Mouse (Mus musculus): ENCODE measurements around the gene Ddx49. TPM values are rescaled to one million over a fixed set of nuclear protein-coding genes. Genes with fewer than 3 reads are reported as not detected.

Ddx49 gene
- polyA plus RNA-seq, 1 experiment: 33.4 TPM

DNA sequence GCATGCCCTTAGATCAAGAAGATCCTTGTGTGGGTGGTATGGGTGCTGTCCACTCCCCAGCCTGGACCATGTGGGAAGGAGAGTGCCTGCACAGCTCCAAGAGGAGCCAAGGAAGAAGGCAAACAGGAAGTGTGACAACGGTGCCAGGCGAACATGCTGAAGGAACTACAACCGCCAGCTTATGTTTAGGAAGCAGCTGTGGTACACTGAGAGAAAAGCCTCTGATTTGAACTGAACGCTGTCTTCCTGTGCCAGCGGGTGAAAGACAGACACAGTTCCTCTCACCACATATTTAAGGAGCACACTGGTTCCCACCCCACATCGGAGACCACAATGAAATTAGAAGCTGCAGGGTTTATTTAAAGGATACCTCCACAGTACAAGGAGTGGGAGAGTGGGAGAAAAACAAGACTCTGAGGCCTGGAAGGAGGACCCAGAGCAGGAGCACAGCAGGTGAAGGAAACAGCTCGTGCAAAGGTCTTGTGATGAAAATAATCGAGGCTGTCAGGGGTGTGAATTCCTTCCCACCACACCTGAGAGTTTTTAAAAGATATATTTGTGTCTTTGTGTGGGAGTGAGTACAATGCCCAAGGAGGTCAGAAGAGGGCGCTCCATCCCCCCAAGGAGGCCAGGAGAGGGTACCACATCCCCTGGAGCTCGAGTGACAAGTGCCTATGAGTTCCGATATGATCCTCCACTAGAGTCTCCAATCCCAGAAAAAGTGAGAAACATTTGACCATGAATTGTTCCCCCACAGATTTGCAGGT lies 33.3 kb downstream of the Ddx49 start:
- Histone ChIP-seq H3K4me1 (ENCODE audit: control insufficient read depth, insufficient read depth, low read length) (peaks cover 3% of the 10 kb centered on the region; the same call in 1 of the 2 replicates), H3K27ac (ENCODE audit: control insufficient read depth, insufficient read depth, low read depth, low read length, poor library complexity) (no peak overlapping the region), H3K4me3 (replicated peaks; ENCODE audit: control insufficient read depth, low read depth, low read length) (no peak overlapping the region)
- 8% methylated on average over 11 of the region's 11 CpGs for WGBS
- TF ChIP-seq POLR2A (IDR thresholded peaks at IDR 0.05; ENCODE audit: borderline replicate concordance, control insufficient read depth, low read depth, low read length): no peak
- peak; percentile 31; the same call in 1 of the 2 replicates for TF ChIP-seq CTCF (IDR thresholded peaks at IDR 0.05; ENCODE audit: control insufficient read depth, insufficient read depth, low read length)

- WGBS: 57% methylated on average over 5 of the region's 5 CpGs
- Histone ChIP-seq H3K4me3 (replicated peaks; ENCODE audit: control insufficient read depth, low read depth, low read length) (no peak overlapping the region), H3K27ac (ENCODE audit: control insufficient read depth, insufficient read depth, low read depth, low read length, poor library complexity) (no peak overlapping the region), H3K4me1 (ENCODE audit: control insufficient read depth, insufficient read depth, low read length) (peaks cover 2% of the 10 kb centered on the region; the same call in 1 of the 2 replicates)
- TF ChIP-seq POLR2A (IDR thresholded peaks at IDR 0.05; ENCODE audit: borderline replicate concordance, control insufficient read depth, low read depth, low read length) (no peak), CTCF (IDR thresholded peaks at IDR 0.05; ENCODE audit: control insufficient read depth, insufficient read depth, low read length) (no peak)
Observed at GRCm38 (mm10) chr8:70268311-70268710, 34.0 kb downstream of the Ddx49 start.

DNA sequence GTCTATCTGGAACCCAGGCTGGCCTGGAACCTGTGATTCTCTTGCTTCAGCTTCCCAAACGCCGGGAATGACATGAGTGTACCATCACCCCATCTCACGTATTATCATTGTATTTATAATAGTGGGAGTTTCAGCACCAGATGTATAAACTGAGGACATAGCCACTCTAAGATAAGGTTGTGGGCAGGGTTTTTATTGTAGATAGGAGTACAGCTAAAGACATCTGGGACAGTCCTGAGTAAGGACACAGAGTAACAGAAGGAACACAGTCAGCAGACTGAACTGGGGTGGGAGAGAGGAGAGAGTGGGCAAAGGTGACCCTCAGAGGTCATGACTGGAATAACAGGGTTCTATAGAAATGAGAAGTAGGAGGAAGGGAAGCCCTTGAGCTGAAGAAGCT lies 34.6 kb downstream of the Ddx49 start:
- WGBS: 64% methylated on average over 3 of the region's 3 CpGs
- Histone ChIP-seq H3K4me3 (replicated peaks; ENCODE audit: control insufficient read depth, low read depth, low read length) (no peak overlapping the region), H3K27ac (ENCODE audit: control insufficient read depth, insufficient read depth, low read depth, low read length, poor library complexity) (no peak overlapping the region), H3K4me1 (ENCODE audit: control insufficient read depth, insufficient read depth, low read length) (peaks cover 2% of the 10 kb centered on the region; the same call in 1 of the 2 replicates)
- TF ChIP-seq POLR2A (IDR thresholded peaks at IDR 0.05; ENCODE audit: borderline replicate concordance, control insufficient read depth, low read depth, low read length): no peak
- TF ChIP-seq CTCF (IDR thresholded peaks at IDR 0.05; ENCODE audit: control insufficient read depth, insufficient read depth, low read length): no peak

DNA sequence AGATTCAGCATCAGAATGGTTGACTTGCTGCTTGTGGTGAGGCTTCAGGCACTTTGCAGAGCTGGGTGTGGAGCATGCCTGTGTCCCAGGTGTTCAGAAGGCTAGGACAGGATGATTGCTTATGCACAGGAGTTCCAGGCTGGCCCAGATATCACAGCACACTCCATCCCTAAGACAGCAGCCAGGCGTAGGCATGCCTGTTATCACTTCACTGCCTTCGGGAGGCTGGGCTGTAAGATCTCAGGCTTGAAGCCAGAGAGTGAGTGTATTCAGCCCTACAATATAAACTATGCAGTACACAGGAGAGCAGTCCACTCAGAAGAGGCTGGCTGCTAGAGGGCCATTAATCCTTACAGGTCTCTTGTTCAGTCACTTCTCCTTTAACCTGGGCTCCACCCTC lies 43.2 kb downstream of the Ddx49 start:
- 74% methylated on average over 2 of the region's 2 CpGs for WGBS
- peak overlapping the region; percentile 47 for H3K27ac ChIP-seq (ENCODE audit: control insufficient read depth, insufficient read depth, low read depth, low read length, poor library complexity)
- no peak overlapping the region for H3K4me3 ChIP-seq (replicated peaks; ENCODE audit: control insufficient read depth, low read depth, low read length)
- TF ChIP-seq CTCF (IDR thresholded peaks at IDR 0.05; ENCODE audit: control insufficient read depth, insufficient read depth, low read length) (no peak), POLR2A (IDR thresholded peaks at IDR 0.05; ENCODE audit: borderline replicate concordance, control insufficient read depth, low read depth, low read length) (no peak)
- no peaks in the 10 kb centered on the region; the same call in none of the 2 replicates for H3K4me1 ChIP-seq (ENCODE audit: control insufficient read depth, insufficient read depth, low read length)

GRCm38 (mm10) chr8:70258600-70258999 lies 43.7 kb downstream of the Ddx49 start:
- WGBS: 57% methylated on average over 5 of the region's 5 CpGs
- TF ChIP-seq POLR2A (IDR thresholded peaks at IDR 0.05; ENCODE audit: borderline replicate concordance, control insufficient read depth, low read depth, low read length) (no peak), CTCF (IDR thresholded peaks at IDR 0.05; ENCODE audit: control insufficient read depth, insufficient read depth, low read length) (no peak)
- no peak overlapping the region for H3K4me3 ChIP-seq (replicated peaks; ENCODE audit: control insufficient read depth, low read depth, low read length)
- no peaks in the 10 kb centered on the region; the same call in none of the 2 replicates for H3K4me1 ChIP-seq (ENCODE audit: control insufficient read depth, insufficient read depth, low read length)
- H3K27ac ChIP-seq (ENCODE audit: control insufficient read depth, insufficient read depth, low read depth, low read length, poor library complexity): peak overlapping the region; percentile 50

- no peak overlapping the region for H3K27ac ChIP-seq (ENCODE audit: control insufficient read depth, insufficient read depth, low read depth, low read length, poor library complexity)
- WGBS: 78% methylated on average over 3 of the region's 3 CpGs
- H3K4me3 ChIP-seq (replicated peaks; ENCODE audit: control insufficient read depth, low read depth, low read length): no peak overlapping the region
- H3K4me1 ChIP-seq (ENCODE audit: control insufficient read depth, insufficient read depth, low read length): no peaks in the 10 kb centered on the region; the same call in none of the 2 replicates
- no peak for TF ChIP-seq CTCF (IDR thresholded peaks at IDR 0.05; ENCODE audit: control insufficient read depth, insufficient read depth, low read length)
- TF ChIP-seq POLR2A (IDR thresholded peaks at IDR 0.05; ENCODE audit: borderline replicate concordance, control insufficient read depth, low read depth, low read length): no peak
Observed at GRCm38 (mm10) chr8:70257456-70257855, 44.8 kb downstream of the Ddx49 start.

GRCm38 (mm10) chr8:70254628-70255027 lies 47.7 kb downstream of the Ddx49 start:
- no peak overlapping the region for H3K4me3 ChIP-seq (replicated peaks; ENCODE audit: control insufficient read depth, low read depth, low read length)
- H3K27ac ChIP-seq (ENCODE audit: control insufficient read depth, insufficient read depth, low read depth, low read length, poor library complexity): no peak overlapping the region
- TF ChIP-seq POLR2A (IDR thresholded peaks at IDR 0.05; ENCODE audit: borderline replicate concordance, control insufficient read depth, low read depth, low read length) (no peak), CTCF (IDR thresholded peaks at IDR 0.05; ENCODE audit: control insufficient read depth, insufficient read depth, low read length) (0 out of 2 replicates have a peak, but pooled peaks have one; percentile 14)
- 71% methylated on average over 1 of the region's 1 CpGs for WGBS
- no peaks in the 10 kb centered on the region; the same call in none of the 2 replicates for H3K4me1 ChIP-seq (ENCODE audit: control insufficient read depth, insufficient read depth, low read length)

DNA sequence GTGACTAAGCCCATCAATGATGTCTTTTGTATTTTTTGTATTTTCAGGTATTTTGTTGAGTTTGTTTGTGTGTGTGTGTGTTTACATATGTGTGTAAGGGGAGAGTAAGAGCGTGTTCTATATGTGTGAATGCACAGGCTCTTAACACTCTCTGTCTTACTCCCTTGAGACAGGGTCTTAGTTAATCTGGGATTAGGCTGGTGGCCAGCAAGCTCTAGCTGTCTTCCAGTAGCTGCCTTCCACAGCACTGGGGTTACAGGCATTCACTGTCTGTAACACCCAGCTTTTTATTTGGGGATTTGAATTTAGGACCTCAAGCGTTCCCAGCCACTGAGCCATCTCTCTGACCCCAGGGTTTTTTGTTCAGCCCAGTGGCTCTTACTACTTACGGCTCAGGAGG lies 54.4 kb downstream of the Ddx49 start:
- WGBS: 91% methylated on average over 3 of the region's 3 CpGs

More for the DNA sequence above, 54.4 kb downstream of the Ddx49 start:
- H3K27ac ChIP-seq (ENCODE audit: control insufficient read depth, insufficient read depth, low read depth, low read length, poor library complexity): no peak overlapping the region
- TF ChIP-seq CTCF (IDR thresholded peaks at IDR 0.05; ENCODE audit: control insufficient read depth, insufficient read depth, low read length) (no peak), POLR2A (IDR thresholded peaks at IDR 0.05; ENCODE audit: borderline replicate concordance, control insufficient read depth, low read depth, low read length) (no peak)
- peaks cover 2% of the 10 kb centered on the region for H3K4me1 ChIP-seq (ENCODE audit: control insufficient read depth, insufficient read depth, low read length)
- no peak overlapping the region for H3K4me3 ChIP-seq (replicated peaks; ENCODE audit: control insufficient read depth, low read depth, low read length)

Measured in bone marrow, adult 2 months (tissue).